ENCODE assay signal across 9 mouse cellular contexts in genomic region chr11:46275302-46275701, GRCm38 (mm10). TPM values are rescaled to one million over a fixed set of nuclear protein-coding genes. Genes with fewer than 3 reads are reported as not detected.
DNase-seq lines count a peak whose midpoint lies in the region; ATAC-seq and TF ChIP-seq lines count a peak whose summit lies in the region.
"Had no signal": no experiment of that assay in that cellular context is flagged by ENCODE, and none has a peak within 500 bp of the region (broad histone marks: within the 10 kb centered on the region; RNA-seq: fewer than 3 reads in every experiment).

No protein-coding gene starts in this region.

- no peaks in the 10 kb centered on the region for H3K79me2 ChIP-seq in MEL (ENCODE audit: control insufficient read depth, insufficient read depth, low read length, poor library complexity)

- no peaks in the 10 kb centered on the region for H3K4me1 ChIP-seq in MEL (ENCODE audit: control insufficient read depth in 1 of 2, insufficient read depth in 2 of 2, low read length in 2 of 2)
- H3K4me1 ChIP-seq in forebrain, embryonic 16.5 days (replicated peaks; ENCODE audit: control insufficient read depth, insufficient read depth, low read length) = no peaks in the 10 kb centered on the region
- no peaks in the 10 kb centered on the region for H3K4me1 ChIP-seq in hindbrain, embryonic 11.5 days (replicated peaks; ENCODE audit: control insufficient read depth, insufficient read depth, low read length)
- H3K4me1 ChIP-seq: limb, embryonic 15.5 days had no signal

- WGBS in forebrain, embryonic 16.5 days = 14% methylated on average over 6 of the region's 6 CpGs
- WGBS in hindbrain, embryonic 11.5 days = 23% methylated on average over 4 of the region's 6 CpGs

- H3K9ac ChIP-seq in MEL (ENCODE audit: control insufficient read depth, low read depth, low read length, poor library complexity, severe bottlenecking) = no peak overlapping the region
- no peak overlapping the region for H3K9ac ChIP-seq in forebrain, embryonic 16.5 days (replicated peaks; ENCODE audit: low read depth, low read length)
- H3K9ac ChIP-seq in hindbrain, embryonic 11.5 days (ENCODE audit: low read depth, low read length) = no peak overlapping the region
- H3K9ac ChIP-seq: limb, embryonic 15.5 days had no signal

- no peak overlapping the region for H3K4me2 ChIP-seq in forebrain, embryonic 16.5 days (ENCODE audit: low read length)
- H3K4me2 ChIP-seq in hindbrain, embryonic 11.5 days (replicated peaks; ENCODE audit: low read depth, low read length) = no peak overlapping the region
- H3K4me2 ChIP-seq: limb, embryonic 15.5 days had no signal

- no peak overlapping the region for H3K4me3 ChIP-seq in MEL (ENCODE audit: control insufficient read depth in 1 of 2, insufficient read depth in 1 of 2, low read depth in 2 of 2, low read length in 2 of 2)
- no peak overlapping the region for H3K4me3 ChIP-seq in forebrain, embryonic 16.5 days (replicated peaks; ENCODE audit: low read length)
- no peak overlapping the region for H3K4me3 ChIP-seq in hindbrain, embryonic 11.5 days (ENCODE audit: low read depth, low read length)
- H3K4me3 ChIP-seq: limb, embryonic 15.5 days had no signal

- H3K27me3 ChIP-seq in MEL (ENCODE audit: control insufficient read depth in 1 of 2, insufficient read depth in 2 of 2, low read length in 2 of 2) = no peaks in the 10 kb centered on the region
- no peaks in the 10 kb centered on the region for H3K27me3 ChIP-seq in forebrain, embryonic 16.5 days (replicated peaks; ENCODE audit: control insufficient read depth, insufficient read depth, low read length)
- no peaks in the 10 kb centered on the region for H3K27me3 ChIP-seq in hindbrain, embryonic 11.5 days (ENCODE audit: control insufficient read depth, insufficient read depth, low read length)
- H3K27me3 ChIP-seq: limb, embryonic 15.5 days had no signal

- TF ChIP-seq POLR2A in MEL (IDR thresholded peaks at IDR 0.05; ENCODE audit: control insufficient read depth in 1 of 2, insufficient read depth in 1 of 2, low read depth in 1 of 2, low read length in 2 of 2, poor library complexity in 1 of 2) = no peak

- no peaks in the 10 kb centered on the region for H3K9me3 ChIP-seq in MEL (replicated peaks; ENCODE audit: insufficient read depth, low read length)
- no peaks in the 10 kb centered on the region for H3K9me3 ChIP-seq in forebrain, embryonic 16.5 days (ENCODE audit: control insufficient read depth, low read length)
- H3K9me3 ChIP-seq in hindbrain, embryonic 11.5 days (ENCODE audit: control insufficient read depth, low read length) = no peaks in the 10 kb centered on the region
- H3K9me3 ChIP-seq: limb, embryonic 15.5 days had no signal

- peak; percentile 48 for TF ChIP-seq RAD21 in MEL (IDR thresholded peaks at IDR 0.05; ENCODE audit: low read depth, low read length)

- H3K36me3 ChIP-seq in MEL (ENCODE audit: control insufficient read depth in 1 of 2, insufficient read depth in 2 of 2, low read length in 2 of 2) = peaks cover 0 to 4% of the 10 kb centered on the region in 2 experiments; a peak in 2 of 4 replicates
- H3K36me3 ChIP-seq in forebrain, embryonic 16.5 days (ENCODE audit: control insufficient read depth, insufficient read depth) = peaks cover 50% of the 10 kb centered on the region
- 0 out of 2 replicates have a peak, but pooled peaks cover 7% of the 10 kb centered on the region for H3K36me3 ChIP-seq in hindbrain, embryonic 11.5 days (ENCODE audit: control insufficient read depth, insufficient read depth, low read length)
- H3K36me3 ChIP-seq: limb, embryonic 15.5 days had no signal

- no peak overlapping the region for H3K27ac ChIP-seq in MEL (ENCODE audit: control insufficient read depth, low read depth, low read length)
- no peak overlapping the region for H3K27ac ChIP-seq in forebrain, embryonic 16.5 days (ENCODE audit: low read length)
- no peak overlapping the region for H3K27ac ChIP-seq in hindbrain, embryonic 11.5 days (ENCODE audit: low read depth, low read length)
- H3K27ac ChIP-seq: limb, embryonic 15.5 days had no signal

- TF ChIP-seq EP300 in MEL (IDR thresholded peaks at IDR 0.05; ENCODE audit: low read depth in 1 of 2, low read length in 2 of 2) = no peak

- peak; percentile 90 for ATAC-seq in forebrain, embryonic 16.5 days
- ATAC-seq in hindbrain, embryonic 11.5 days (ENCODE audit: low FRiP score) = peak; percentile 78; the same call in 1 of the 2 replicates

- TF ChIP-seq CTCF in MEL (IDR thresholded peaks at IDR 0.05 in 2 of 3, conservative IDR thresholded peaks at IDR 0.05 in 1 of 3; ENCODE audit: control insufficient read depth in 1 of 3, insufficient read depth in 1 of 3, low read depth in 2 of 3, low read length in 3 of 3, poor library complexity in 1 of 3, severe bottlenecking in 1 of 3) = peak; percentile 58 to 96 (median 87)

- peak; percentile 88 for DNase-seq in MEL (ENCODE audit: low read depth, low spot score)
- peak; percentile 71 for DNase-seq in cerebellum, adult 11 months
- peak; percentile 84 for DNase-seq in hindbrain, embryonic 11.5 days (ENCODE audit: low spot score)
- DNase-seq in layer of hippocampus, adult 9-11 months = peak; percentile 83
- peak; percentile 80 for DNase-seq in lung, postnatal 14 days
- DNase-seq in retina, adult 2 months (ENCODE audit: low read depth, low spot score) = peak; percentile 49
- DNase-seq in thymus, postnatal 14 days = peak; percentile 94

TF ChIP-seq in MEL, 35 proteins besides CTCF, POLR2A, EP300 and RAD21:
- no peak for TF ChIP-seq E2F4 (IDR thresholded peaks at IDR 0.05; ENCODE audit: borderline replicate concordance, low read depth, low read length)
- no peak for TF ChIP-seq MAFK (IDR thresholded peaks at IDR 0.05; ENCODE audit: borderline replicate concordance, low read depth, low read length)
- TF ChIP-seq USF1 (IDR thresholded peaks at IDR 0.05; ENCODE audit: low read depth, low read length) = no peak
- TF ChIP-seq MYB (IDR thresholded peaks at IDR 0.05; ENCODE audit: low read depth, low read length) = no peak
- TF ChIP-seq ZNF384 (IDR thresholded peaks at IDR 0.05; ENCODE audit: low read depth, low read length) = no peak
- TF ChIP-seq SMC3 (IDR thresholded peaks at IDR 0.05; ENCODE audit: low read depth, low read length) = peak; percentile 69
- TF ChIP-seq ZC3H11A (IDR thresholded peaks at IDR 0.05; ENCODE audit: low read depth, low read length) = peak; percentile 38

RNA-seq across cellular contexts. Expression of gene Cyfip2, which starts 37.4 kb away (rescaled TPM):
- total RNA-seq in MEL (2012; rRNA removed) = 9.9 and 13.7 TPM in 2 replicates
- polyA plus RNA-seq in MEL (2012; ENCODE audit: insufficient read depth in 1 of 2, insufficient read length in 2 of 2, low read depth in 1 of 2, low replicate concordance in 2 of 2, missing spikeins in 1 of 2) = 10 to 100 TPM; 18.9 to 31.8 TPM
- polyA plus RNA-seq in forebrain, embryonic 16.5 days (2015; fragmentation: Nextera tagmentation; extraction: Ambion mirVana) = 88.4 and 91.4 TPM in 2 replicates
- 56.7 and 60.0 TPM in 2 replicates for polyA plus RNA-seq in hindbrain, embryonic 11.5 days (2014; fragmentation: Nextera tagmentation; extraction: Ambion mirVana)

RNA-seq across cellular contexts. Expression of gene Fndc9, which starts 40.0 kb away (rescaled TPM):
- total RNA-seq in MEL (2012; rRNA removed) = 0.07 and 0.08 TPM in 2 replicates
- under 1 TPM in 1 of 2 experiments, not detected in 1; 0.35 TPM for polyA plus RNA-seq in MEL (2012; ENCODE audit: insufficient read depth in 1 of 2, insufficient read length in 2 of 2, low read depth in 1 of 2, low replicate concordance in 2 of 2, missing spikeins in 1 of 2)
- 3.2 and 5.3 TPM in 2 replicates for polyA plus RNA-seq in forebrain, embryonic 16.5 days (2015; fragmentation: Nextera tagmentation; extraction: Ambion mirVana)
- polyA plus RNA-seq in hindbrain, embryonic 11.5 days (2014; fragmentation: Nextera tagmentation; extraction: Ambion mirVana) = 0.68 and 1.0 TPM in 2 replicates
